In genomic region chr9:62526858-62527257, GRCm38 (mm10) we compare ENCODE assay signal across 11 mouse cellular contexts. TPM values are rescaled to one million over a fixed set of nuclear protein-coding genes. Genes with fewer than 3 reads are reported as not detected.
DNase-seq lines count a peak whose midpoint lies in the region; ATAC-seq lines count a peak whose summit lies in the region.
"Had no signal": no experiment of that assay in that cellular context is flagged by ENCODE, and none has a peak within 500 bp of the region (broad histone marks: within the 10 kb centered on the region; RNA-seq: fewer than 3 reads in every experiment).

No protein-coding gene starts in this region.

- H3K4me1 ChIP-seq in heart, embryonic 15.5 days (replicated peaks), result peaks cover 51% of the 10 kb centered on the region
- H3K4me1 ChIP-seq in neural tube, embryonic 14.5 days (ENCODE audit: control insufficient read depth, insufficient read depth, low read length), result peaks cover 63% of the 10 kb centered on the region

- no peak overlapping the region for H3K4me2 ChIP-seq in heart, embryonic 15.5 days
- no peak overlapping the region for H3K4me2 ChIP-seq in neural tube, embryonic 14.5 days (ENCODE audit: low read depth, low read length)

- peak overlapping the region; percentile 53 for H3K27ac ChIP-seq in heart, embryonic 15.5 days
- H3K27ac ChIP-seq in neural tube, embryonic 14.5 days (ENCODE audit: low read depth, low read length), result peak overlapping the region; percentile 60

- ATAC-seq in heart, embryonic 15.5 days (replicated peaks; ENCODE audit: insufficient number of reproducible peaks, insufficient read depth, low FRiP score, low read depth), result no peak
- no peak for ATAC-seq in neural tube, embryonic 14.5 days (ENCODE audit: low read depth)

- intact Hi-C loops in left cerebral cortex, postnatal 4 days (cut with DNase I), result no loop called here

- H3K9ac ChIP-seq in heart, embryonic 15.5 days, result no peak overlapping the region
- H3K9ac ChIP-seq in neural tube, embryonic 14.5 days (replicated peaks; ENCODE audit: low read depth, low read length), result no peak overlapping the region

- H3K36me3 ChIP-seq in heart, embryonic 15.5 days, result no peaks in the 10 kb centered on the region
- H3K36me3 ChIP-seq in neural tube, embryonic 14.5 days (ENCODE audit: control insufficient read depth, insufficient read depth, low read length), result no peaks in the 10 kb centered on the region

- no peak overlapping the region for H3K4me3 ChIP-seq in heart, embryonic 15.5 days
- no peak overlapping the region for H3K4me3 ChIP-seq in neural tube, embryonic 14.5 days (ENCODE audit: low read depth, low read length)
- H3K4me3 ChIP-seq: megakaryocyte, embryonic 14.5 days had no signal

- H3K27me3 ChIP-seq in heart, embryonic 15.5 days, result no peaks in the 10 kb centered on the region
- H3K27me3 ChIP-seq in neural tube, embryonic 14.5 days (ENCODE audit: control insufficient read depth, insufficient read depth, low read length), result no peaks in the 10 kb centered on the region

- WGBS in heart, embryonic 15.5 days, result 61% methylated on average over 8 of the region's 8 CpGs
- WGBS in neural tube, embryonic 14.5 days, result 87% methylated on average over 8 of the region's 8 CpGs

- peak; percentile 56 to 57 for DNase-seq in cerebellum, postnatal 10 days
- DNase-seq in cerebellum, adult 18-20 months, result no peak
- peak; percentile 46 for DNase-seq in left cerebral cortex, postnatal 4 days
- DNase-seq in left cerebral cortex, adult 11 months (ENCODE audit: low spot score), result no peak
- no peak for DNase-seq in urinary bladder, adult 18-20 months (ENCODE audit: low spot score in 2 of 2)
- no peak for DNase-seq in embryo, embryonic 10.5 days (ENCODE audit: low spot score)
- DNase-seq: liver had no signal

- H3K9me3 ChIP-seq in heart, embryonic 15.5 days (replicated peaks), result no peaks in the 10 kb centered on the region
- no peaks in the 10 kb centered on the region for H3K9me3 ChIP-seq in neural tube, embryonic 14.5 days (ENCODE audit: control insufficient read depth, low read length)
- H3K9me3 ChIP-seq: megakaryocyte, embryonic 14.5 days had no signal

RNA-seq across cellular contexts. Expression of gene Coro2b, which starts 10.0 kb away (rescaled TPM):
- total RNA-seq in left cerebral cortex, postnatal 4 days (2021), result 10 to 100 TPM; 91.2 to 95.5 TPM
- polyA plus RNA-seq in heart, embryonic 15.5 days (2015; fragmentation: Nextera tagmentation; extraction: Ambion mirVana), result 5.7 and 8.4 TPM in 2 replicates
- 32.5 and 34.5 TPM in 2 replicates for polyA plus RNA-seq in neural tube, embryonic 14.5 days (2014; fragmentation: Nextera tagmentation; extraction: Ambion mirVana)
- total RNA-seq: MEL had no signal

Comparison
In these comparisons a context has a peak if more than half of its experiments do, and no peak if none do; other contexts are left out.
1. DNase-seq: peak in cerebellum, postnatal 10 days (2 of 2) and left cerebral cortex, postnatal 4 days (single experiment); none in cerebellum, adult 18-20 months (0 of 2), left cerebral cortex, adult 11 months (single experiment), urinary bladder, adult 18-20 months (0 of 2) and embryo, embryonic 10.5 days (single experiment).